Mouse (Mus musculus): Measurements from ENCODE around the gene Plxna2. TPM values are rescaled to one million over a fixed set of nuclear protein-coding genes. Genes with fewer than 3 reads are reported as not detected.

Plxna2 gene
- polyA plus RNA-seq, 1 experiment from 2014 or later, result 24.2 TPM

- H3K4me3 ChIP-seq (ENCODE audit: low read length), result no peak overlapping the region
- ATAC-seq, result no peak
- peaks cover 18% of the 10 kb centered on the region for H3K36me3 ChIP-seq (ENCODE audit: control insufficient read depth, insufficient read depth, low read length)
- no peaks in the 10 kb centered on the region for H3K9me3 ChIP-seq (ENCODE audit: control insufficient read depth, low read length)
- H3K4me2 ChIP-seq (ENCODE audit: low read length), result no peak overlapping the region
- H3K27ac ChIP-seq (ENCODE audit: low read depth, low read length), result no peak overlapping the region
- H3K9ac ChIP-seq (ENCODE audit: low read depth, low read length), result no peak overlapping the region
- H3K4me1 ChIP-seq (ENCODE audit: control insufficient read depth, insufficient read depth, low read depth, low read length), result no peaks in the 10 kb centered on the region
- 76% methylated on average over 2 of the region's 2 CpGs for WGBS
- H3K27me3 ChIP-seq (replicated peaks; ENCODE audit: control insufficient read depth, insufficient read depth, low read length), result no peaks in the 10 kb centered on the region
Measured at GRCm38 (mm10) chr1:194761432-194762212, 143.6 kb downstream of the Plxna2 start.

DNA sequence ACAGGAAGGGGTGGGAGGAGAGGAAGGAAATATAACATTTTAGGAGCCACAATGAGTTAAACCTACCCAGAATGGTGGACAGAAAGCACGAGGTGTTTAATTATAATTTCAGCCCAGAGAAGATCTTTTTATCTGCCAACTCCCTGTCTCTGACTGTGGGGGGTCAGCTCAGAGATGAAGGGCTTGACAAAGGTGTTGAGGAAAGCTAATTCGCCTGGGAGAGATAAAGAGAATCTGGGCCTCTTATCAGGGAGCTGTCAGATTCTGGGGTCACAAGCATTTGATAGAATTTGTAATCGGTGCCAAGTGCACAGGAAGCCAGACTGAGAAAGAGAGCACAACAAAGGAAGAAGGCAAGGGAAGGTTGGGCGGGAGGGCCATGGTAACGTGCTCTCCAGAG lies 144.9 kb downstream of the Plxna2 start:
- Histone ChIP-seq H3K4me2 (ENCODE audit: low read length) (no peak overlapping the region), H3K9ac (ENCODE audit: low read depth, low read length) (no peak overlapping the region), H3K4me1 (ENCODE audit: control insufficient read depth, insufficient read depth, low read depth, low read length) (no peaks in the 10 kb centered on the region), H3K4me3 (ENCODE audit: low read length) (no peak overlapping the region), H3K27me3 (replicated peaks; ENCODE audit: control insufficient read depth, insufficient read depth, low read length) (no peaks in the 10 kb centered on the region), H3K36me3 (ENCODE audit: control insufficient read depth, insufficient read depth, low read length) (peaks cover 18% of the 10 kb centered on the region), H3K9me3 (ENCODE audit: control insufficient read depth, low read length) (no peaks in the 10 kb centered on the region), H3K27ac (ENCODE audit: low read depth, low read length) (no peak overlapping the region)
- no peak for ATAC-seq
- WGBS, result 71% methylated on average over 5 of the region's 5 CpGs

DNA sequence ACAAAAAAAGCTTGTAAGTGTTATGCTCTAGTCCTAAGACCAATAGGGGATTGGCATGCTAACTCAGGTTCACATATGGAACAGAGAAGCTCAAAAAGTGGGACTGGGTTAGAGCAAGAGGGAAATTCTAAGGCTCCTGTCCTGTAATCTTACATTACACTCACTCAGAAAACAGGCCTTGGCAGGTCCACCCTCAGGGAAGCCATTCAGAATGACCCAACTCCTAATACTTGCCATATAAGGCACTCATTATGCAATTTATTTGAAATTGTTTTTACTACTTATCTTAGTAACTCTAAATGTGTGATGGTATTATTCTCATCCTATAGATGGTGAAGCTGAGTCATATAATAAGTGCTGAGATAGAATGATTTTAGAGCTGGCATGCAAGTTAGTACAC lies 146.9 kb downstream of the Plxna2 start:
- Histone ChIP-seq H3K27ac (ENCODE audit: low read depth, low read length) (no peak overlapping the region), H3K4me2 (ENCODE audit: low read length) (no peak overlapping the region), H3K36me3 (ENCODE audit: control insufficient read depth, insufficient read depth, low read length) (peaks cover 18% of the 10 kb centered on the region), H3K4me1 (ENCODE audit: control insufficient read depth, insufficient read depth, low read depth, low read length) (no peaks in the 10 kb centered on the region), H3K9me3 (ENCODE audit: control insufficient read depth, low read length) (no peaks in the 10 kb centered on the region), H3K27me3 (replicated peaks; ENCODE audit: control insufficient read depth, insufficient read depth, low read length) (no peaks in the 10 kb centered on the region; the same call in 1 of the 2 replicates), H3K9ac (ENCODE audit: low read depth, low read length) (no peak overlapping the region), H3K4me3 (ENCODE audit: low read length) (no peak overlapping the region)
- ATAC-seq, result no peak

- H3K27ac ChIP-seq (ENCODE audit: low read depth, low read length), result no peak overlapping the region
- 100% methylated on average over 1 of the region's 1 CpGs for WGBS
- no peak overlapping the region for H3K9ac ChIP-seq (ENCODE audit: low read depth, low read length)
- H3K4me1 ChIP-seq (ENCODE audit: control insufficient read depth, insufficient read depth, low read depth, low read length), result peaks cover under 1% of the 10 kb centered on the region
- ATAC-seq, result no peak
- H3K4me2 ChIP-seq (ENCODE audit: low read length), result no peak overlapping the region
- no peaks in the 10 kb centered on the region for H3K9me3 ChIP-seq (ENCODE audit: control insufficient read depth, low read length)
- no peaks in the 10 kb centered on the region; the same call in 1 of the 2 replicates for H3K27me3 ChIP-seq (replicated peaks; ENCODE audit: control insufficient read depth, insufficient read depth, low read length)
- no peak overlapping the region for H3K4me3 ChIP-seq (ENCODE audit: low read length)
- peaks cover 9% of the 10 kb centered on the region for H3K36me3 ChIP-seq (ENCODE audit: control insufficient read depth, insufficient read depth, low read length)
Measured at GRCm38 (mm10) chr1:194768799-194769198, 150.8 kb downstream of the Plxna2 start.

DNA sequence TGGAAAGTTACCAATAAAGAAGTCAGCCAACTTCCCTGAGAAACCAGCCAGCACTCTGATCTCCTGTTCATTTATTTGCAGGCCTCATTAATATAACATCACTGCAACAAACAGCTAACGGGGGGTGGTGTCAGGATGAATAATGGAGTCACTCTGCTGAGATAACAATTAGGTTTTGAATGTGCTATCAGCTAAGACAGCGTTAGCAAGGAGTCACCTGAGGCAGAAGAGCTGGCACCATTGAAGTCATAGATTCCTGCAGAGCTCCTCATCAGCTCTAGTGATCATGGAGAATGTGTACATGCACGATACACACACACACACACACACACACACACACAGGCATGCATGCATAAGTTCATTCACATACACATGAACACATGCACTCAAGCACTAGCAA lies 154.0 kb downstream of the Plxna2 start:
- H3K4me3 ChIP-seq (ENCODE audit: low read length), result no peak overlapping the region
- ATAC-seq, result peak; percentile 58
- no peak overlapping the region for H3K9ac ChIP-seq (ENCODE audit: low read depth, low read length)
- no peaks in the 10 kb centered on the region for H3K9me3 ChIP-seq (ENCODE audit: control insufficient read depth, low read length)
- H3K36me3 ChIP-seq (ENCODE audit: control insufficient read depth, insufficient read depth, low read length), result peaks cover 10% of the 10 kb centered on the region; the same call in 1 of the 2 replicates
- peaks cover 3% of the 10 kb centered on the region for H3K4me1 ChIP-seq (ENCODE audit: control insufficient read depth, insufficient read depth, low read depth, low read length)
- no peak overlapping the region for H3K4me2 ChIP-seq (ENCODE audit: low read length)
- 38% methylated on average over 3 of the region's 3 CpGs for WGBS
- H3K27me3 ChIP-seq (replicated peaks; ENCODE audit: control insufficient read depth, insufficient read depth, low read length), result no peaks in the 10 kb centered on the region; the same call in 1 of the 2 replicates
- no peak overlapping the region for H3K27ac ChIP-seq (ENCODE audit: low read depth, low read length)

DNA sequence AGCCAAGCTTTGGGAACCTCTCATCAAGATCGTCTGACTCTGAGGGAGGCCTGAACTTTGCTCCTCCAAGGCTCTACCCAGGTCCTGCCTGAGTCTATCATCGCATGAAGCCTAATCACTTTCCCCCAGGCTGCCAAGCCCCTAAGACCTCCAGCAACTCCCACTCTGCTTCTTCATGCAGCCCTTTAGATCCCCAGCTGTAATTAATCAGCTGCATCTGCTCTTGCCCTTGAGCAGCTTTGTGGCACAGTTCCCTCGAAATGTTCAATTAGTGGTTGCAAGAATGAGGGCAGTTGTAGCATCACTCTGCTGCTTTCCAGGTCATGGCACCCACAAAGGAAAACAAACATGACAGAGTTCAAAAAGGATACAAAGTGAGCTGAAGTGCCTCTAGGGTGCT lies 155.9 kb downstream of the Plxna2 start:
- Histone ChIP-seq H3K4me2 (ENCODE audit: low read length) (no peak overlapping the region), H3K9me3 (ENCODE audit: control insufficient read depth, low read length) (no peaks in the 10 kb centered on the region), H3K4me3 (ENCODE audit: low read length) (no peak overlapping the region), H3K27ac (ENCODE audit: low read depth, low read length) (no peak overlapping the region), H3K4me1 (ENCODE audit: control insufficient read depth, insufficient read depth, low read depth, low read length) (peaks cover 3% of the 10 kb centered on the region), H3K27me3 (replicated peaks; ENCODE audit: control insufficient read depth, insufficient read depth, low read length) (no peaks in the 10 kb centered on the region; the same call in 1 of the 2 replicates), H3K9ac (ENCODE audit: low read depth, low read length) (no peak overlapping the region), H3K36me3 (ENCODE audit: control insufficient read depth, insufficient read depth, low read length) (peaks cover 10% of the 10 kb centered on the region; the same call in 1 of the 2 replicates)
- 34% methylated on average over 3 of the region's 3 CpGs for WGBS
- ATAC-seq, result no peak

GRCm38 (mm10) chr1:194774350-194774749 lies 156.3 kb downstream of the Plxna2 start:
- Histone ChIP-seq H3K27ac (ENCODE audit: low read depth, low read length) (no peak overlapping the region), H3K9me3 (ENCODE audit: control insufficient read depth, low read length) (no peaks in the 10 kb centered on the region), H3K4me1 (ENCODE audit: control insufficient read depth, insufficient read depth, low read depth, low read length) (peaks cover 3% of the 10 kb centered on the region), H3K27me3 (replicated peaks; ENCODE audit: control insufficient read depth, insufficient read depth, low read length) (no peaks in the 10 kb centered on the region; the same call in 1 of the 2 replicates), H3K36me3 (ENCODE audit: control insufficient read depth, insufficient read depth, low read length) (peaks cover 10% of the 10 kb centered on the region; the same call in 1 of the 2 replicates), H3K4me3 (ENCODE audit: low read length) (no peak overlapping the region), H3K9ac (ENCODE audit: low read depth, low read length) (no peak overlapping the region), H3K4me2 (ENCODE audit: low read length) (no peak overlapping the region)
- ATAC-seq, result no peak
- WGBS, result 87% methylated on average over 2 of the region's 2 CpGs

DNA sequence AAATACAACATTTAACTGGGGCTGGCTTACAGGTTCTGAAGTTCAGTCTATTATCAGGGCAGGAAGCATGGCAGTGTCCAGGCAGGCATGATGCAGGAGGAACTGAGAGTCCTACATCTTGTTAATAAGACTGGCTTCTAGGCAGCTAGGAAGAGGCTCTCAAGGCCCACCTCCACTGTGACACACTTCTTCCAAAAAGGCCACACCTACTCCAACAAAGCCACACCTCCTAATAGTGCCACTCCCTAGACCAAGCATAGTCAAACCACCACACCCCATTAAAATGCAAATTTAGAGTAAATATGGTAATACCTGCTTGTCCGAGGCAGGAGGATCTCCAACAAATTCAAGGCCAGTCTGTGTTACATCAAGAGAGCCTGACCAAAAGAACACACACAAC lies 156.7 kb downstream of the Plxna2 start:
- peaks cover 8% of the 10 kb centered on the region; the same call in 1 of the 2 replicates for H3K36me3 ChIP-seq (ENCODE audit: control insufficient read depth, insufficient read depth, low read length)
- H3K4me2 ChIP-seq (ENCODE audit: low read length), result no peak overlapping the region
- 82% methylated on average over 1 of the region's 1 CpGs for WGBS
- H3K9me3 ChIP-seq (ENCODE audit: control insufficient read depth, low read length), result no peaks in the 10 kb centered on the region
- H3K4me3 ChIP-seq (ENCODE audit: low read length), result no peak overlapping the region
- H3K9ac ChIP-seq (ENCODE audit: low read depth, low read length), result no peak overlapping the region
- H3K4me1 ChIP-seq (ENCODE audit: control insufficient read depth, insufficient read depth, low read depth, low read length), result peaks cover 3% of the 10 kb centered on the region
- no peaks in the 10 kb centered on the region for H3K27me3 ChIP-seq (replicated peaks; ENCODE audit: control insufficient read depth, insufficient read depth, low read length)
- no peak overlapping the region for H3K27ac ChIP-seq (ENCODE audit: low read depth, low read length)
- ATAC-seq, result no peak

DNA sequence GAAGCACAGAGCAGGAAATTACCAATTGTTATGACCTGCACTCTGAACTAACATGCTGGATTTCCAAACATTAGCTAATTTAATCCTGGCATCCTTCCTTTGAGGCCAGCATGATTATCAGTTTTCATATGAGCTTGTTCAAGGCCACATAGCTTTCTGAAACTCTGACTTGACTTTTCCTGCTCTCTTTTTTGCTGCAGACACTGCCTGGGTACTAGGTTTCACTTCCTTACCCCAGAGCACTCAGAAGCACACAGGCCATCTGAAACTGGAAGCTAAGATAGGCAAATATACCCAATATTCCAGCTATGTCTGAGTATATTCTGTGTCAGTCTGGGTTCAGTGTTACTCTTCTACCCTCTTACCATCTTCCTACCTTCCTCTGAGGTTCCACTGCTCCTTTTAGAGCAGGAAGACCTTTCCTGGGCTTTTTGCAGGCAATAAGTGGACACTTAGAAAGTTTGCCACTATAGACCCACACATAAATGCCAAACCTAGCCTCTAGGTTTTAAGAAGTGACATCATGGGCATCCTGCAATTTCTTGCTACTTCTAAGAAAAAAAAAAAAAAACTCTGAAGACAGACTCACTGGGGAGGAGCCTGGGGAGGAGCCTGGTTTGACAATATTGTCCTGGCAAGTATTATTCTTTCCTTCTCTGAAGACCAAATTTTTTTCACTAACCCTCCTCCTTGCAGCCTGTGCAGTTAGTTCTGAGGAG lies 157.8 kb downstream of the Plxna2 start:
- no peak overlapping the region for H3K4me2 ChIP-seq (ENCODE audit: low read length)
- no peak for ATAC-seq
- H3K9me3 ChIP-seq (ENCODE audit: control insufficient read depth, low read length), result no peaks in the 10 kb centered on the region
- no peak overlapping the region for H3K27ac ChIP-seq (ENCODE audit: low read depth, low read length)
- no peak overlapping the region for H3K4me3 ChIP-seq (ENCODE audit: low read length)
- no peaks in the 10 kb centered on the region for H3K27me3 ChIP-seq (replicated peaks; ENCODE audit: control insufficient read depth, insufficient read depth, low read length)
- no peak overlapping the region for H3K9ac ChIP-seq (ENCODE audit: low read depth, low read length)
- H3K4me1 ChIP-seq (ENCODE audit: control insufficient read depth, insufficient read depth, low read depth, low read length), result peaks cover 3% of the 10 kb centered on the region
- peaks cover 8% of the 10 kb centered on the region; the same call in 1 of the 2 replicates for H3K36me3 ChIP-seq (ENCODE audit: control insufficient read depth, insufficient read depth, low read length)

Measured in hindbrain, embryonic 16.5 days (tissue).